Mouse (Mus musculus) liver, embryonic 14.5 days (tissue): Measurements from ENCODE around the gene Osmr. TPM values are rescaled to one million over a fixed set of nuclear protein-coding genes. Genes with fewer than 3 reads are reported as not detected.

ENCODE experiments used
- ATAC-seq: fragments of 200-750 bp; cut with Nextera tagmentation; 2 replicates; pipeline ENCODE4 v1.8.0; 2017; ENCODE audit warnings: moderate number of reproducible peaks, mild to moderate bottlenecking, moderate library complexity; ENCODE audit not compliant: insufficient read depth
- DNase-seq, 3 experiments: peaks; one replicate each; pipeline ENCODE4 v3.0.0-alpha.2; 2012 to 2013; ENCODE audit warnings: low read depth in 3 of 3, low spot score in 3 of 3
- H3K27ac ChIP-seq: fragments of 300-500 bp; sonication (generic); 2 replicates; pipeline ENCODE4 v1.5.1; 2014; ENCODE audit warnings: moderate library complexity, mild to moderate bottlenecking, control low read depth, inconsistent platforms
- H3K27me3 ChIP-seq: fragments of 300-500 bp; sonication (generic); 2 replicates; pipeline ENCODE4 v1.6.1; 2014; ENCODE audit warnings: mild to moderate bottlenecking, low read length, moderate library complexity; ENCODE audit not compliant: control insufficient read depth, insufficient read depth
- H3K36me3 ChIP-seq: fragments of 300-500 bp; sonication (generic); replicated peaks from 2 replicates; pipeline ENCODE4 v1.6.1; 2014; ENCODE audit warnings: low read depth; ENCODE audit not compliant: control insufficient read depth, insufficient read depth
- H3K4me1 ChIP-seq, 2 experiments: fragments of 200-500 bp in 1 of 2; fragments of 300-500 bp in 1 of 2; sonication (generic) in 1 of 2; replicated peaks; 2 replicates each; pipeline ENCODE4 v1.6.1; 2012 to 2014; ENCODE audit warnings: antibody characterized with exemption in 1 of 2, inconsistent platforms in 1 of 2, low read length in 1 of 2; ENCODE audit not compliant: control insufficient read depth in 2 of 2, insufficient read depth in 2 of 2
- H3K4me2 ChIP-seq: fragments of 300-500 bp; sonication (generic); 2 replicates; pipeline ENCODE4 v1.6.1; 2014; ENCODE audit warnings: low read depth, mild to moderate bottlenecking, control low read depth, moderate library complexity
- H3K4me3 ChIP-seq, 2 experiments: fragments of 200-500 bp in 1 of 2; fragments of 300-500 bp in 1 of 2; sonication (generic) in 1 of 2; 2 replicates each; pipeline ENCODE4 v1.5.1; 2012 to 2014; ENCODE audit warnings: low read depth in 2 of 2, low read length in 2 of 2, mild to moderate bottlenecking in 2 of 2, control low read depth in 1 of 2, inconsistent platforms in 1 of 2, moderate library complexity in 1 of 2; ENCODE audit not compliant: insufficient read depth in 1 of 2
- H3K9ac ChIP-seq: fragments of 300-500 bp; sonication (generic); replicated peaks from 2 replicates; pipeline ENCODE4 v1.6.1; 2014; ENCODE audit warnings: mild to moderate bottlenecking, control low read depth, moderate library complexity
- H3K9me3 ChIP-seq: fragments of 300-500 bp; sonication (generic); 2 replicates; pipeline ENCODE4 v1.6.1; 2016; ENCODE audit warnings: low read length, mixed read lengths; ENCODE audit not compliant: control insufficient read depth
- CTCF ChIP-seq: IDR thresholded peaks from 2 replicates; pipeline ENCODE4 v1.5.1; 2016; ENCODE audit warnings: antibody characterized with exemption, low read depth, control low read depth
- EP300 ChIP-seq: IDR thresholded peaks from 2 replicates; pipeline ENCODE4 v1.6.1; 2016; ENCODE audit warnings: antibody characterized with exemption, low read depth
- WGBS: fragments of 180-500 bp; shearing (Covaris S2); extraction: QIAGEN DNeasy Blood & Tissue Kit; methylation state at CpG from one replicate; pipeline ENCODE4 v1.1.7; 2014; ENCODE audit not compliant: insufficient replicate concordance; 5-methylcytosine and 5-hydroxymethylcytosine counted together
- polyA plus RNA-seq, 2 experiments: library from polyadenylated mRNA; depleted of rRNA in 1 of 2; stranded (reverse) in 1 of 2; unstranded in 1 of 2; fragments of >200 nt; fragmentation: Nextera tagmentation in 1 of 2; extraction: Ambion mirVana in 1 of 2; gene quantifications; 2 replicates each; pipeline versions ENCODE4 v1.2.1 to v1.2.3; 2012 to 2014

Osmr gene
- polyA plus RNA-seq, 2 experiments = 0.17 to 0.28 TPM

- whole genome bisulfite sequencing = 35% methylated on average over 5 of the region's 5 CpGs
- no peak for ATAC-seq
Observed at GRCm38 (mm10) chr15:6908601-6909000, 33.8 kb upstream of the Osmr start.

GRCm38 (mm10) chr15:6906260-6907047, 31.7 kb upstream of the Osmr start:
- Histone ChIP-seq H3K4me1 (no peaks in the 10 kb centered on the region; a peak in 2 of 4 replicates), H3K9me3 (no peaks in the 10 kb centered on the region), H3K4me3 (no peak overlapping the region), H3K4me2 (no peak overlapping the region), H3K9ac (no peak overlapping the region), H3K27me3 (no peaks in the 10 kb centered on the region), H3K27ac (no peak overlapping the region), H3K36me3 (no peaks in the 10 kb centered on the region)
- DNase-seq = no peak
- ATAC-seq = no peak
- TF ChIP-seq EP300 = no peak
- TF ChIP-seq CTCF = no peak
- WGBS = 48% methylated on average over 19 of the region's 19 CpGs

More at GRCm38 (mm10) chr15:6908601-6909000, 33.8 kb upstream of the Osmr start:
- no peak for DNase-seq
- Histone ChIP-seq H3K27ac (no peak overlapping the region), H3K4me2 (no peak overlapping the region), H3K4me3 (no peak overlapping the region), H3K4me1 (no peaks in the 10 kb centered on the region; a peak in 2 of 4 replicates), H3K9ac (no peak overlapping the region), H3K9me3 (no peaks in the 10 kb centered on the region), H3K36me3 (no peaks in the 10 kb centered on the region), H3K27me3 (no peaks in the 10 kb centered on the region)
- TF ChIP-seq EP300 (no peak), CTCF (no peak)

- no peak overlapping the region for H3K4me3 ChIP-seq
- H3K36me3 ChIP-seq = no peaks in the 10 kb centered on the region
- no peak for DNase-seq
- H3K4me2 ChIP-seq = no peak overlapping the region
- no peaks in the 10 kb centered on the region for H3K27me3 ChIP-seq
- TF ChIP-seq CTCF = no peak
- no peak overlapping the region for H3K27ac ChIP-seq
- no peak overlapping the region for H3K9ac ChIP-seq
- 63% methylated on average over 4 of the region's 4 CpGs for WGBS
- H3K9me3 ChIP-seq = no peaks in the 10 kb centered on the region
- H3K4me1 ChIP-seq = no peaks in the 10 kb centered on the region; a peak in 2 of 4 replicates
- ATAC-seq = no peak
Observed at GRCm38 (mm10) chr15:6905726-6906125, 31.0 kb upstream of the Osmr start.

GRCm38 (mm10) chr15:6903286-6903975, 28.7 kb upstream of the Osmr start:
- Histone ChIP-seq H3K9ac (no peak overlapping the region), H3K36me3 (no peaks in the 10 kb centered on the region), H3K27me3 (no peaks in the 10 kb centered on the region), H3K9me3 (no peaks in the 10 kb centered on the region), H3K4me2 (no peak overlapping the region), H3K4me1 (no peaks in the 10 kb centered on the region; a peak in 1 of 4 replicates), H3K4me3 (no peak overlapping the region), H3K27ac (no peak overlapping the region)
- ATAC-seq (no peak), DNase-seq (no peak)
- WGBS = 45% methylated on average over 9 of the region's 9 CpGs
- no peak for TF ChIP-seq EP300

GRCm38 (mm10) chr15:6901982-6902639, 27.3 kb upstream of the Osmr start:
- no peak overlapping the region for H3K27ac ChIP-seq
- no peaks in the 10 kb centered on the region for H3K36me3 ChIP-seq
- no peaks in the 10 kb centered on the region; a peak in 1 of 4 replicates for H3K4me1 ChIP-seq
- H3K9ac ChIP-seq = no peak overlapping the region
- TF ChIP-seq EP300 = no peak
- no peak for TF ChIP-seq CTCF
- H3K27me3 ChIP-seq = no peaks in the 10 kb centered on the region
- no peak for DNase-seq
- WGBS = 49% methylated on average over 5 of the region's 5 CpGs
- H3K4me2 ChIP-seq = no peak overlapping the region
- no peak overlapping the region for H3K4me3 ChIP-seq
- no peak for ATAC-seq
- no peaks in the 10 kb centered on the region for H3K9me3 ChIP-seq
